Mouse (Mus musculus) urinary bladder, postnatal 14 days (tissue): ENCODE measurements at regions not wholly inside any gene's neighbourhood (a gene's known extent, or its start where the extent isn't known, plus 50 kb on each side); places are given as distances from the start of the nearest gene placed in this dataset.

Source experiments
- DNase-seq: peaks from one replicate; pipeline ENCODE4 v3.0.0; 2021; ENCODE audit warnings: low spot score

DNA sequence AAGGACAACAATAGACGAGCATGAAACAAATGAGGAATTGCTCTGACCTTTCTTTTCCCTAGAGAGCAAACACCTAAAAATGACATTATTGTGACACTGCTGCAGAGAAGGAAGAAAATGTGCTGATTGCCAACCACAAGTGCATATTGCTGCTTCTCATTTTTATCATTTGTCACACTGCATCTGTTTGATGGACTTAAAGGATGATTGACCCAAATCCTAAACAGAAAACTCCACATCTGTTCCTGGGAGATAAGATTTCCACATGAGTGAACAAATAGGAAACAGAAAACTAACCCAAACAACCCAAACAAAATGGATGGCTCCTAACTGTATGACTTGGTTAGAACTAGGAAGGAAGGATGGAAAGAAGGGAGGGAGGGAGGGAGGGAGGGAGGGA, 118.5 kb downstream of the Ccdc50 start:
- no peak for DNase-seq

DNA sequence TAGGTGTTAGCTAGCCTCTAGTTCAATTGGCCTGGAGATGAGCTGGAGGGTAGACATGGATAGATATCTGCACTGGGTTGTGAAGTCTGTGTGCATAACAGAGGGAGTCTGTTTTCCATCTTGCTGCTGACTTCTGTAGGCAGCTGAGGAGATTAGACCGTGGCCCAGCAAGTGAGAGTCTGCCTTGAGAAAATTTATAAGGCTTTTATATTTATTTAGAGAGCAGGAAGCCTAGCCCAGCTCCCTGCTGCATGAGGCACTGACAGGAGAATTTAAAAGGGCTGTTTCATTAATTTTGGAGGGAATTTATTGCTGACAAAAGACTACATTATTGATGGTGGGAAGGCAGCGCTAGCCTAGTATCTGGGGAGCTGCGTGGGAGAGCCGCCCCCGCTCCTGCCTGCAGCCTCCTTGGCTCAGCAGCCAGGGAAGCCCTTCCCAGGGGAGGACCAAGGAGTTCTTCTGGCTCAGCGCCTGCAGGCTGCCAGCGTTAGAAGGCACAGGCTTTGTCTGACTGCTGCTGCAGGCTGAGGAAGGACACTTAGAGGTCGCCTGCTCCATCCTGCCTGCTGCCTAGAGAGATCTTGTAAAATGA, 135.0 kb downstream of the Ccdc50 start:
- peak; percentile 33 for DNase-seq

DNA sequence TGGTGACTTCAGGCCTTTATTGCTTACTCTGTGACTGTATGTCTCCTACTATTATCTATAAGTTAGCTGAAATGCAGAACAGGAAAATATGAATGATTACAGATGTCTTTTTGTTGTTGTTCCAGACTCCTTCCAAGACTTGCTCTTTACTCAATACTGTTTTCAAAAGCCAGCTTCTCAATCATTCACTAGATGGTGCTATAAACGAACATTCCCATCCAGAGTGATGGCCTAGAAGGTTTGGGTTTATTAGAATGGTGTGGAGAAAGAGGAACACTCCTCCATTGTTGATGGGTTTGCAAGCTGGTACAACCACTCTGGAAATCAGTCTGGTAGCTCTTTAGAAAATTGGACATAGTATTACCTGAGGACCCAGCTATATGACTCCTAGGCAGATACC, 138.0 kb downstream of the Ccdc50 start:
- DNase-seq: no peak

DNA sequence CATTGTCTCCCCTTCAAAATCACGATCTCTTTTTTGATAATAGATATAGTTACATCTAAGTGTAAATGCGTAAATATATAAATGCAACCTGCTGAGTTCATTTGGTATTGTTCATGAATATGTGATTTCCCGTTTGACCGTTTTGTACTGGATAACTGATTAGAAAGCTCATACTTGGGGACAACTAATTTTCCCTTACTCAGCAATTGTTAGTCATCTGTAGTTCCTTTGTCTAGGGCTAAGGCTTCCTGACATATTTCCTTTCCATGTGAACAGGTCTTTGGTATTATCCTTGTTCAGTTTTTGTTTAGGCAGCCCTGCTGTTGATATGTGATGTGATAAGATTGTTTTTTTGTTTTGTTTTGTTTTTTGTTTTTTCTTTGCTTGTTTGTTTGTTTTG, 142.0 kb downstream of the Ccdc50 start:
- DNase-seq: no peak
